Mouse (Mus musculus) heart, adult 2 months (tissue): ENCODE data around the gene Grk6.

Experiments used
- CTCF ChIP-seq: fragments of 200-600 bp; IDR thresholded peaks from 2 replicates; pipeline ENCODE4 v1.8.1; 2022; ENCODE audit warnings: antibody characterized with exemption, mild to moderate bottlenecking, moderate library complexity
- POLR2A ChIP-seq: fragments of 200-500 bp; IDR thresholded peaks from 2 replicates; pipeline ENCODE4 v1.6.1; 2011; ENCODE audit warnings: mild to moderate bottlenecking, low read depth, low read length, control low read depth; ENCODE audit not compliant: insufficient read depth

GRCm38 (mm10) chr13:55444937-55445315 is at the start of gene Grk6:
- TF ChIP-seq POLR2A, result no peak
- no peak for TF ChIP-seq CTCF
